Mouse (Mus musculus): ENCODE results near the gene Ccdc18.
"Not testable (repeated sequence)": the region's sequence is repeated elsewhere in the genome, so short reads cannot be mapped to it uniquely, and the experiment has no call there.

The Ccdc18 gene

DNA sequence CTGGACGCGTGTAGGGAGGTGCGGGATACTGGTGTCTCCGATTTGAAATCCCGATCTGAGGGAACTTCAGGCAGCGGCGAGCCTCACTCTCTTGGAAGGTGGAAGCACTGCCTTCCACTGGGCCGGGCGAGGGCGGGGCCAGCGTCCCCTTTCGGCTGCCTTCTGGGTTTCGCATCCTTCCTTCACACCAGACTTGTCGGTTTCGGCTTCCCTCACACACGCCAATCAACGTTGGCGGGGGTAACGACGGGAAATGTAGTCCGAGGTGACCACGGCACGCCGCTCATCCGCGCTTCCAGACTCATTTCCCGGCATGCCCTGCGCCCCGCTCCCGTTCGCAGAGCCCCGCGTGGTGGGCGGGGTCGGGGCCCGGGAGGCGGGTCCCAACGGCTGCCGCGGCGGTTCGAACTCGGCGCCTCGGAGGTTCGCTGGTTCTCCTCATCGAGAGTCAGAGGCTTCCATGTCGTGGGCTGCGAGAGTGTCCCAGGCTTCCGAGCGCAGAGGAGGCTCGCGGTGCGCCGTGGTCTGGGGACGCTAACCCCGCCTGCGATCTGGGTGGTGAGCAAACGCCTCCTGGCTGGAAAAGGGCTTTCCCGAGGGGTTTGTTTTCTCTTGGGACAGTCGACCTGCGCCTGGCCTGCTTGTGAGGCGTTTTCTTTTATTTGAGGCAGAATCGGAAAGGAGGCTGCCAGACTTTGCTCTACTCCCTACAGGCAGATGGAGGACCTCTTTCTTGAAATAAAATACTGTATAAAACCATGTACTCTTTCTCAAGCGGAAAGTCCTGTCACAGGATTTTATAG, at the start of gene Ccdc18, which contains the start of gene Tmed5:
Gene Ccdc18 (plus strand): TSS at position 435 of the 803 bp plus-strand sequence.
Gene Tmed5 (minus strand): TSS at position 180 of the 803 bp plus-strand sequence.
- Histone ChIP-seq H3K4me1 (replicated peaks; ENCODE audit: low read depth, low read length) (peaks cover 34% of the 10 kb centered on the region), H3K4me3 (replicated peaks; ENCODE audit: low read length) (peak within 1 kb of the TSS; percentile 99), H3K36me3 (ENCODE audit: insufficient read depth, low read length) (peaks cover 24% of the 10 kb centered on the region), H3K9me3 (ENCODE audit: low read length) (no peaks in the 10 kb centered on the region), H3K27me3 (ENCODE audit: insufficient read depth, low read length) (no peaks in the 10 kb centered on the region)
- TF ChIP-seq NANOG (IDR thresholded peaks at IDR 0.05; ENCODE audit: borderline replicate concordance, low read length): no peak
- no peak for TF ChIP-seq POU5F1 (IDR thresholded peaks at IDR 0.05; ENCODE audit: borderline replicate concordance, low read length)
- TF ChIP-seq CTCF (conservative IDR thresholded peaks at IDR 0.05; ENCODE audit: low read length): no peak

DNA sequence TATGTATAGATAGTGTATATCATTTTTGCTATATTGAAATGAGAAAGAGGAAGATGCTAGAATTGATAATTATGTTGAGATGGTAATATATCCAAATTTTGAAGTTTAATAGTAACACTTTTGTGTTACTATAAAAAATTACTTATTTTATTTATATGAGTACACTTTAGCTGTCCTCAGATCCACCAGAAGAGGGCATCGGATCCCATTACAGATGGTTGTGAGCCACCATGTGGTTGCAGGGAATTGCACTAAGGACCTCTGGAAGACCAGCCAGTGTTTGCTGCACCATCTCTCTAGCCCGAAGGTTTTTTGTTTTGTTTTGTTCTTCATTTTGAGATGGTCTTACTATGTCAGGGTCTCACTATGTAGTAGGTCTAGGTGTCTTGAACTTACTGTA, 47.2 kb upstream of the Ccdc18 start:
- H3K9me3 ChIP-seq (ENCODE audit: low read length): no peaks in the 10 kb centered on the region
- peaks cover 68% of the 10 kb centered on the region for H3K4me1 ChIP-seq (replicated peaks; ENCODE audit: low read depth, low read length)
- no peak for TF ChIP-seq POU5F1 (IDR thresholded peaks at IDR 0.05; ENCODE audit: borderline replicate concordance, low read length)
- no peak; the same call in 1 of the 2 replicates for TF ChIP-seq CTCF (conservative IDR thresholded peaks at IDR 0.05; ENCODE audit: low read length)
- TF ChIP-seq NANOG (IDR thresholded peaks at IDR 0.05; ENCODE audit: borderline replicate concordance, low read length): no peak

DNA sequence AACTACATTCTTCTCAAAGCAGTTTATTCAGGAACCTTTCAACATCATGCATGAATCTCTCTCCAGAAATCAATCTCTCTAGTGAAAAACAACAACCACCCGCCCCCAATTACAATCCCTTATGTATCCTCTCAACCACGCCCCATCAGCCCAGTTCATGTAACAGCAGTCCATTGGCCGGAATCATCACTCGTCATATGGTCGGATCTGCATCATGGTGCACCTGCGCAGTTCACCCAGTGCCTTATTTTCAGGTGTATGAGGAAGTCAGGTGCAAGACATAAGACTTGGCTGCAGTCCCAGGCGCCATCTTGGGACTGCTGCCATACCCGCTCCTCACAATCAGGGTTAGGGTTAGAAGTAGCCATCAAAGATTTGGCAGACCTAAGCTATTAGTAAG, 39.9 kb upstream of the Ccdc18 start:
- H3K27me3 ChIP-seq (ENCODE audit: insufficient read depth, low read length); H3K4me3 ChIP-seq (replicated peaks; ENCODE audit: low read length); H3K9me3 ChIP-seq (ENCODE audit: low read length): not testable (repeated sequence)
- H3K4me1 ChIP-seq (replicated peaks; ENCODE audit: low read depth, low read length): peaks cover 55% of the 10 kb centered on the region
- peaks cover 94% of the 10 kb centered on the region for H3K36me3 ChIP-seq (ENCODE audit: insufficient read depth, low read length)

More for the DNA sequence above, 47.2 kb upstream of the Ccdc18 start:
- no peaks in the 10 kb centered on the region for H3K27me3 ChIP-seq (ENCODE audit: insufficient read depth, low read length)
- H3K4me3 ChIP-seq (replicated peaks; ENCODE audit: low read length): no peak overlapping the region
- peaks cover 95% of the 10 kb centered on the region for H3K36me3 ChIP-seq (ENCODE audit: insufficient read depth, low read length)

DNA sequence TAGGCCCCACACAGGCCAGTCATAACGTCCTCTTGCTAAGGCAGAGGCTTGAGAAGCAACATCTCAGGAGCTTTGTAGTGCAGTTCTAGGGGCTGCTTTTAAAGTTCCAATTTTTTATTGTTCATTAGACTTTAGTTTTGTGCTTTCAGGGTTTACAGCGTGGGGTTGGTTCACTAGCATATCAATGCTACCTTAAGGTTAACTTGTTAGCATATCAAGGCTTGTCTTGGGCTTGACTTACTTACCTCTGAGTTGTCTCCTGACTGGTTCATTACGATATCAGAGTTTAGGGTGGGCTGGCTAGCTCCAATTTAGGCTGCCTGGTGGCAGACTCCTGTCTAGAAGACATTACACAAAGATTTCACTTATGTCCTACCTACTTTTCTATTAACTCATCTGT, 35.0 kb upstream of the Ccdc18 start:
- peaks cover 90% of the 10 kb centered on the region for H3K36me3 ChIP-seq (ENCODE audit: insufficient read depth, low read length)
- H3K9me3 ChIP-seq (ENCODE audit: low read length): no peaks in the 10 kb centered on the region
- no peaks in the 10 kb centered on the region for H3K27me3 ChIP-seq (ENCODE audit: insufficient read depth, low read length)
- H3K4me1 ChIP-seq (replicated peaks; ENCODE audit: low read depth, low read length): peaks cover 78% of the 10 kb centered on the region
- 0 out of 2 replicates have a peak, but pooled peaks have one; percentile 35 for TF ChIP-seq POU5F1 (IDR thresholded peaks at IDR 0.05; ENCODE audit: borderline replicate concordance, low read length)
- no peak for TF ChIP-seq NANOG (IDR thresholded peaks at IDR 0.05; ENCODE audit: borderline replicate concordance, low read length)
- peak overlapping the region; percentile 18; the same call in 1 of the 2 replicates for H3K4me3 ChIP-seq (replicated peaks; ENCODE audit: low read length)

DNA sequence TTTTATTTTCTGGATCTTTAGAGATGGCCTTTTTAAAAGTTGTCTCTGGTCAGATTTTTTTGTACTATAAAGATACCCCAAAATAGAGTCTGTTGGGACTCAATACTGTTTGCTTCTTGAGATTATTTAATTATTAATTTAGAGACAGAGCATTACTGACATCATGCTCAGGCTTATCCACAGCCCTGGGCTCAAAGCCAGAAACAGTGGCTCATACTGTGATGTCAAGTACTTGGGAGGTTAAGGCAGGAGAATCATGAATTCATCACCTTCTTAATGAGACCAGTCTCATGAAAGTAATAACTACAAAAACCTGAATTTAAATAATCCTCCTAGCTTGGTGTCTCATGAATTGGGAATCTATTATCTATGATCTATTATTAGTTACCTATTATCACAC, 32.5 kb upstream of the Ccdc18 start:
- Histone ChIP-seq H3K27me3 (ENCODE audit: insufficient read depth, low read length) (no peaks in the 10 kb centered on the region), H3K9me3 (ENCODE audit: low read length) (no peaks in the 10 kb centered on the region), H3K4me1 (replicated peaks; ENCODE audit: low read depth, low read length) (peaks cover 92% of the 10 kb centered on the region), H3K4me3 (replicated peaks; ENCODE audit: low read length) (no peak overlapping the region), H3K36me3 (ENCODE audit: insufficient read depth, low read length) (peaks cover 90% of the 10 kb centered on the region)
- TF ChIP-seq CTCF (conservative IDR thresholded peaks at IDR 0.05; ENCODE audit: low read length): no peak
- no peak for TF ChIP-seq NANOG (IDR thresholded peaks at IDR 0.05; ENCODE audit: borderline replicate concordance, low read length)
- no peak for TF ChIP-seq POU5F1 (IDR thresholded peaks at IDR 0.05; ENCODE audit: borderline replicate concordance, low read length)

DNA sequence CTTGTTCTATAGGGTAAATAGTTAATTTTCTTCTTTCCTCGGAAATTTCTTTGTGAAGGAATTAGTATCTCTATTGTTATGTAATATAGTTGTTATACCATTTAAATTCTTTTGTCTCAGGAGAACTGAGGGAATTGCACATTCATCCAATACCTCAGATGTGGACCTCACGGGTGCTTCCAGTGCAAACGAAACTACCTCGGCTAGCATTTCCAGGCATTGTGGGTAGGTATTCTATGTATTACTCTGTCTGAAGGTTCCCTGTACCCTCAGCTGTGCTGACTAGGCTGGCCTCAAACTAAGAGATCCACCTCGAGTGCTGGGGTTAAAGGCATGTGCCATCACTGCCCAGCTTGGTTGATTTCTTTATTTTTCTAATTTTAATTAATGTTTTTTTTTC, 28.4 kb upstream of the Ccdc18 start:
- TF ChIP-seq POU5F1 (IDR thresholded peaks at IDR 0.05; ENCODE audit: borderline replicate concordance, low read length) (no peak), NANOG (IDR thresholded peaks at IDR 0.05; ENCODE audit: borderline replicate concordance, low read length) (no peak), CTCF (conservative IDR thresholded peaks at IDR 0.05; ENCODE audit: low read length) (no peak)
- H3K9me3 ChIP-seq (ENCODE audit: low read length): no peaks in the 10 kb centered on the region
- H3K4me1 ChIP-seq (replicated peaks; ENCODE audit: low read depth, low read length): peaks cover 63% of the 10 kb centered on the region
- H3K27me3 ChIP-seq (ENCODE audit: insufficient read depth, low read length): no peaks in the 10 kb centered on the region
- H3K36me3 ChIP-seq (ENCODE audit: insufficient read depth, low read length): peaks cover 90% of the 10 kb centered on the region
- H3K4me3 ChIP-seq (replicated peaks; ENCODE audit: low read length): no peak overlapping the region

DNA sequence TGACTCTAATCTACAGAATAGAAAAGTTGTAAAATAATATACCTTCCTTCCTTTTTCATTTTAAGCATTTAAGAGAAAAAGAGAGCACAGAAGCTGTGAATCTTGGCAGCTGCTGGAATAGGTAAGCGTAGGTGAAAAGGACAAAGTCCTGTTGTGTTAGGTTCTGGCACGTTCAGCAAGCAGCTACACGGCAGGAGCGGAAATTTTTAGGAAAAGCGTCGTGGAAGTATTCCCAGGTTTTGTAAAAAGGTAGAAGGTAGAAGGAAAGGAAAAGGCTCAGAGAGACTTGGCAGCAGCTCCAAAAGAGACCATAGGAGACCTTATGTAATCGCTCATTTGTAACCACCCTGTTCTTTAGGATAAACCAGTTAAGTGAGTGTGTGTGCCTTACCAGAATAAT, 23.3 kb upstream of the Ccdc18 start:
- Histone ChIP-seq H3K4me1 (replicated peaks; ENCODE audit: low read depth, low read length) (peaks cover 23% of the 10 kb centered on the region), H3K36me3 (ENCODE audit: insufficient read depth, low read length) (peaks cover 95% of the 10 kb centered on the region), H3K4me3 (replicated peaks; ENCODE audit: low read length) (no peak overlapping the region), H3K9me3 (ENCODE audit: low read length) (no peaks in the 10 kb centered on the region), H3K27me3 (ENCODE audit: insufficient read depth, low read length) (no peaks in the 10 kb centered on the region)
- no peak for TF ChIP-seq POU5F1 (IDR thresholded peaks at IDR 0.05; ENCODE audit: borderline replicate concordance, low read length)
- no peak for TF ChIP-seq CTCF (conservative IDR thresholded peaks at IDR 0.05; ENCODE audit: low read length)
- no peak for TF ChIP-seq NANOG (IDR thresholded peaks at IDR 0.05; ENCODE audit: borderline replicate concordance, low read length)

DNA sequence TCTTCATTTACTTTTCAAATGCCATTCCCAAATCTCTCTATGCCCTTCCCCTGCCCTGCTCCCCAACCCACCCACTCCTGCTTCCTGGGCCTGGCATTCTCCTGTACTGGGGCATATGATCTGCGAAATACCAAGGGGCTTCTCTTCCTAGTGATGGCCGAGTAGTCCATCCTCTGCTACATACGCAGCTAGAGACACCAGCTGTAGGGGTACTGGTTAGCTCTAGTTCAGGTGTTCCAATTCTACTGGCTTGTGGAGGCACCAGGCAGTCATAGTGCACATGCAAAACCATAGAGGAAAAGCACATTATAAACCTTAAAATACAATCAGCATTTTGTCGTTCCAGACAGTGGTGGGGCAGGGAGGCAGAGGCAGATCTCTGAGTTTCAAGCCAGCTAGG, 15.0 kb upstream of the Ccdc18 start:
- no peaks in the 10 kb centered on the region for H3K27me3 ChIP-seq (ENCODE audit: insufficient read depth, low read length)
- TF ChIP-seq CTCF (conservative IDR thresholded peaks at IDR 0.05; ENCODE audit: low read length) (no peak), POU5F1 (IDR thresholded peaks at IDR 0.05; ENCODE audit: borderline replicate concordance, low read length) (no peak), NANOG (IDR thresholded peaks at IDR 0.05; ENCODE audit: borderline replicate concordance, low read length) (no peak)
- H3K4me1 ChIP-seq (replicated peaks; ENCODE audit: low read depth, low read length): peaks cover 25% of the 10 kb centered on the region
- H3K9me3 ChIP-seq (ENCODE audit: low read length): no peaks in the 10 kb centered on the region
- peaks cover 33% of the 10 kb centered on the region for H3K36me3 ChIP-seq (ENCODE audit: insufficient read depth, low read length)
- H3K4me3 ChIP-seq (replicated peaks; ENCODE audit: low read length): no peak overlapping the region
